Mouse (Mus musculus) stomach, postnatal 0 days (tissue): ENCODE measurements around the gene Olfr418. TPM values are rescaled to one million over a fixed set of nuclear protein-coding genes. Genes with fewer than 3 reads are reported as not detected.
"Not testable (repeated sequence)": the region's sequence is repeated elsewhere in the genome, so short reads cannot be mapped to it uniquely, and the experiment has no call there.

Experiments
- ATAC-seq: fragments of 200-750 bp; cut with Nextera tagmentation; 2 replicates; pipeline ENCODE4 v1.8.0; 2017; ENCODE audit not compliant: low FRiP score, low TSS enrichment
- DNase-seq: peaks from one replicate; pipeline ENCODE4 v3.0.0-alpha.2; 2016; ENCODE audit warnings: low spot score
- H3K27ac ChIP-seq: fragments of 300-500 bp; sonication (generic); replicated peaks from 2 replicates; pipeline ENCODE4 v1.5.1; 2014; ENCODE audit warnings: mild to moderate bottlenecking, control low read depth
- H3K27me3 ChIP-seq: fragments of 300-500 bp; sonication (generic); 2 replicates; pipeline ENCODE4 v1.6.1; 2014; ENCODE audit warnings: low read length; ENCODE audit not compliant: control insufficient read depth, insufficient read depth
- H3K36me3 ChIP-seq: fragments of 300-500 bp; sonication (generic); 2 replicates; pipeline ENCODE4 v1.6.1; 2014; ENCODE audit warnings: low read length, mixed read lengths; ENCODE audit not compliant: control insufficient read depth, insufficient read depth
- H3K4me1 ChIP-seq: fragments of 300-500 bp; sonication (generic); replicated peaks from 2 replicates; pipeline ENCODE4 v1.6.1; 2014; ENCODE audit warnings: antibody characterized with exemption; ENCODE audit not compliant: control insufficient read depth, insufficient read depth
- H3K4me2 ChIP-seq: fragments of 300-500 bp; sonication (generic); replicated peaks from 2 replicates; pipeline ENCODE4 v1.6.1; 2014; ENCODE audit warnings: low read depth, mild to moderate bottlenecking, control low read depth, moderate library complexity
- H3K4me3 ChIP-seq: fragments of 300-500 bp; sonication (generic); 2 replicates; pipeline ENCODE4 v1.5.1; 2014; ENCODE audit warnings: low read depth, low read length, control low read depth
- H3K9ac ChIP-seq: fragments of 300-500 bp; sonication (generic); 2 replicates; pipeline ENCODE4 v1.6.1; 2014; ENCODE audit warnings: mild to moderate bottlenecking, low read length, control low read depth, mixed read lengths
- H3K9me3 ChIP-seq: fragments of 300-500 bp; sonication (generic); 2 replicates; pipeline ENCODE4 v1.6.1; 2016; ENCODE audit warnings: low read length; ENCODE audit not compliant: control insufficient read depth
- CTCF ChIP-seq: IDR thresholded peaks from 2 replicates; pipeline ENCODE4 v1.5.1; 2016; ENCODE audit warnings: antibody characterized with exemption, low read depth, mild to moderate bottlenecking, moderate library complexity
- EP300 ChIP-seq: optimal IDR thresholded peaks from 2 replicates; pipeline ENCODE3; 2016; ENCODE audit warnings: antibody characterized with exemption
- WGBS: fragments of 180-500 bp; shearing (Covaris S2); extraction: QIAGEN DNeasy Blood & Tissue Kit; methylation state at CpG from one replicate; pipeline ENCODE4 v1.1.7; 2014; 5-methylcytosine and 5-hydroxymethylcytosine counted together
- polyA plus RNA-seq: library from polyadenylated mRNA; unstranded; fragments of >200 nt; fragmentation: Nextera tagmentation; extraction: Ambion mirVana; gene quantifications from 2 replicates; pipeline ENCODE4 v1.2.1, GENCODE M21; 2015

Gene Olfr418
- not detected in 2 replicates for polyA plus RNA-seq

DNA sequence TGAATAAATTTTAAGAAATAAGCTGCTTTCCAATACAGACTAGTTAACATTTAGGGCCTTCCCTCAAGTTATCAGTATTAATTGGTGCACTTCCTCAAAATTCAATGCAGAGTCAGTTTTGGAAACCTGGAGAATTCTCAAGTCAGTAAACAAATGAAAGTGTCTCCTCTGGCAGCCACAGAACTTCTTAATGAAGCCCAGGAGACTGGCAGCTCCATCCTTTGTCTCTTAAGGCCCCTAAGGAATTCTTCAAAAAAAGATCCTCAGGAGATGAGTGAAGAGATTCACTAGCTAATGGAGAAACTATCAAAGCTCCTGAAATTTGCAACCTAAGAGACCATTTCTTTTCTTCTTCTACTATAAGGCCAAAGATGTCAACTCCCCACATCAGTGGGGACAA, at the start of gene Olfr418:
TSS of gene Olfr418 (plus strand) at position 301 of the 400 bp plus-strand sequence.
- H3K4me2 ChIP-seq, result no peak within 1 kb of the TSS
- no peak within 1 kb of the TSS for H3K27ac ChIP-seq
- TF ChIP-seq CTCF, result no peak
- no peak for TF ChIP-seq EP300
- H3K36me3 ChIP-seq, result no peaks in the 10 kb centered on the region
- H3K4me1 ChIP-seq, result no peaks in the 10 kb centered on the region
- H3K4me3 ChIP-seq, result no peak within 1 kb of the TSS
- ATAC-seq (no peak), DNase-seq (no peak)
- no peaks in the 10 kb centered on the region for H3K27me3 ChIP-seq
- no peak within 1 kb of the TSS for H3K9ac ChIP-seq
- H3K9me3 ChIP-seq, result no peaks in the 10 kb centered on the region

DNA sequence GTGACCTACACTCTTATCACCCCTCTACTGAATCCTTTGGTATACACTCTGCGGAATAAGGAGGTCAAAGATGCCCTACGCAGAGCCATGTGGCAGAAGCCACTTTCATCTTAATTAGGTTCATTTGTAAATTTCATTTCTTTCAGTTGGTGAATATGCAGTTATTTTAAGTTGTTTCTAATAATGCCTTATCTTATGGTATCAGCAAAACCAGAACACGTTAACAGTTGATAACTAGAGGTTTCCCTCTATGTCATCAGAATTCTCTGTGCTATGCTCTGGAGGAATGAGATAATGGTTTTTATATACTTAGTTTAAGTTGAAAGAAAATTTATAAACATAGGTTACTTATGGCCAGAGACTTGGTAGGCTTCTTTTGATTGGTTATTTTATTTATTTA, 49.3 kb upstream of the Olfr418 start:
- ATAC-seq, result no peak
- 86% methylated on average over 3 of the region's 3 CpGs for WGBS

DNA sequence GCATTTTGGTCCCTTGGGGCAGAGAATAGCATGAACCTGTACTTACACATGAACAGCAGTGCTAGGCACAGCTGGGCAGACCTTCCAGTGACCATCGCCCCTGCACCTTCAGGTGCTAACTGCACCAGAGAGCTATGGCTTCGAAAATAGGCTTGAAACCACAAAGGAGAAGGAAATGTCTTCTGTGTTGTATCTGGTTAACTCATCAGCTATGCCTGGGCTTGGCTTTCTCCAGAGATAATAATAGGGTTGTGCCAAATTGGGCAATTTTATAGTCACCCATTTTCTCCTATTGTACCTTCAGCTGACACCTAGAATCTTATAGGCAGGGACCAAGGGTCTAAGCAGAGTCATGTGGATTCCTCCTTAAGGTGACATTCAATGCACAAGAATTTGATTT, 38.7 kb upstream of the Olfr418 start, which contains the start of gene Fcer1a:
TSS of gene Fcer1a (minus strand) at position 134 of the 400 bp plus-strand sequence.
- ATAC-seq, result no peak

More for the DNA sequence above, 49.3 kb upstream of the Olfr418 start:
- Histone ChIP-seq H3K4me3 (no peak overlapping the region), H3K27ac (no peak overlapping the region), H3K27me3 (no peaks in the 10 kb centered on the region), H3K9ac (no peak overlapping the region), H3K36me3 (no peaks in the 10 kb centered on the region), H3K9me3 (no peaks in the 10 kb centered on the region), H3K4me1 (no peaks in the 10 kb centered on the region), H3K4me2 (no peak overlapping the region)
- TF ChIP-seq CTCF (no peak), EP300 (no peak)
- no peak for DNase-seq

DNA sequence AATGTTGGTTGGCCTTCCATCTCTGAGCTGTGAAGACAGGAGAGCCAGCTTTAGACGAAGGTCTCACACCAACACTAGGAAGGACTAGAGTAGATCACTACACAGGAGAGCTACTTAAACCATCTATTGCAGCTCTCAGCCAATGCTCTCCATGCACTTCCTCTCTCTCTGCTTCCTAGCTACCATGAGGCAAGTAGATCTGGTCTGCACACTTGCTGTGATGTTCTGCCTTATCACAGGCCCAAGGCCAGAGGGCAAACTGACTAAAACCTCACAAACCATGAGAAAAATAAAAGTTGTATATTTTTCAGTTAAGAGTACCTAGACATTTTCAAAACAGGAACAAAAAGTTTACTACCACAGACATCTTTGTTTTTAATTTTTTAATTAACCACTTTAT, 28.8 kb upstream of the Olfr418 start:
- WGBS, result 79% methylated on average over 1 of the region's 1 CpGs
- not testable (repeated sequence) for H3K27ac ChIP-seq

More for the DNA sequence above, 38.7 kb upstream of the Olfr418 start, which contains the start of gene Fcer1a:
- H3K9me3 ChIP-seq, result no peaks in the 10 kb centered on the region
- no peaks in the 10 kb centered on the region for H3K4me1 ChIP-seq
- 81% methylated on average over 2 of the region's 2 CpGs for WGBS
- H3K27me3 ChIP-seq, result no peaks in the 10 kb centered on the region
- no peak within 1 kb of the TSS for H3K27ac ChIP-seq
- H3K4me3 ChIP-seq, result no peak within 1 kb of the TSS
- no peaks in the 10 kb centered on the region for H3K36me3 ChIP-seq
- H3K9ac ChIP-seq, result no peak within 1 kb of the TSS
- TF ChIP-seq CTCF, result no peak
- TF ChIP-seq EP300, result no peak
- DNase-seq, result no peak
- no peak within 1 kb of the TSS for H3K4me2 ChIP-seq

DNA sequence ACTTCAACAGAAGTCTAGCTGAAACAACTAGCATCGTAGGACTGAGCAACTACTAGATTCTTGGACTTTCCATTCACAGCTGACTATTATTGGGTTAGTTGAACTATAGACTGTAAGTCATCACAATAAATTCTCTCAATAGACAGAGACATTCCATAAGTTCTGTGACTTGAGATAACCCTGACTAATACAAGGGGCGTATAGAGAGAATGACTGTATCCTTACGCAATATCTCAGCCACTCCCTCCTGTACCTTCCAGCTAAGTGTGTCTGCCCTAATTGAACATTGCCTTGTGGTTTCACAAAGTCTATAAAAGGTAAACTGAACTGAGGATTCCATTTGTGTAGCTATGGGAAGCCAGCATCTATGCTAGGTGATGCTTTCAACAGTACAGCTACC, 15.9 kb upstream of the Olfr418 start:
- H3K9me3 ChIP-seq, result no peaks in the 10 kb centered on the region
- WGBS, result 88% methylated on average over 3 of the region's 3 CpGs
- ATAC-seq (no peak), DNase-seq (no peak)
- H3K4me1 ChIP-seq, result no peaks in the 10 kb centered on the region
- no peak overlapping the region for H3K4me3 ChIP-seq
- no peak overlapping the region for H3K27ac ChIP-seq
- TF ChIP-seq CTCF (no peak), EP300 (no peak)
- H3K36me3 ChIP-seq, result no peaks in the 10 kb centered on the region
- H3K9ac ChIP-seq, result no peak overlapping the region
- no peak overlapping the region for H3K4me2 ChIP-seq
- H3K27me3 ChIP-seq, result no peaks in the 10 kb centered on the region

More for the DNA sequence above, 28.8 kb upstream of the Olfr418 start:
- not testable (repeated sequence) for ATAC-seq, H3K4me2 ChIP-seq, H3K9me3 ChIP-seq, H3K4me3 ChIP-seq, H3K27me3 ChIP-seq, DNase-seq, H3K36me3 ChIP-seq, H3K9ac ChIP-seq, H3K4me1 ChIP-seq

DNA sequence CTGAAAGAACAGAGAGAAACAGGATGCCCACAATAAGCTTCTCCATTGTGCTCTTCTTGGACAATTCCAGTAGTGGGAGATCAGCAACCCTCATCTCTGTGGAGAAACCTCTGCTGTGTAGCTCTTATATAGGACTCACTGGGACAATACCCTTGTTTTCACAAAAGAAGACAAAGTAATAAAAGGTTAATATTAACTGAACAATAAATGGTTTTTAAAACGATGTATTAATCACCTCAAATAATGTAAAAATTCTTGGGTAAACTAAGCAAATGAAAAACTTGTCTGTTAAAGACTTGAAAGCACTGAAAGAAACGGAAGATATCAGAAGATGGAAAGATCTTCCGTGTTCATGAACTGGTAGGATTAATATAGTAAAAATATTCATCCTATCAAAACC, 11.9 kb downstream of the Olfr418 start, which contains the start of gene Mptx2:
TSS of gene Mptx2 (minus strand) at position 101 of the 400 bp plus-strand sequence.
- TF ChIP-seq EP300 (no peak), CTCF (no peak)
- ATAC-seq (no peak), DNase-seq (no peak)
- H3K9ac ChIP-seq, result no peak within 1 kb of the TSS
- H3K4me1 ChIP-seq, result no peaks in the 10 kb centered on the region
- H3K36me3 ChIP-seq, result no peaks in the 10 kb centered on the region
- WGBS, result 60% methylated on average over 3 of the region's 3 CpGs
- no peak within 1 kb of the TSS for H3K4me2 ChIP-seq
- no peak within 1 kb of the TSS for H3K4me3 ChIP-seq
- H3K27me3 ChIP-seq, result no peaks in the 10 kb centered on the region
- H3K9me3 ChIP-seq, result no peaks in the 10 kb centered on the region
- H3K27ac ChIP-seq, result no peak within 1 kb of the TSS

GRCm38 (mm10) chr1:173302795-173303194, 37.0 kb downstream of the Olfr418 start:
- not testable (repeated sequence) for DNase-seq, H3K36me3 ChIP-seq, H3K27me3 ChIP-seq, ATAC-seq, H3K9ac ChIP-seq, H3K4me2 ChIP-seq, H3K27ac ChIP-seq, H3K4me1 ChIP-seq, H3K9me3 ChIP-seq, H3K4me3 ChIP-seq
- WGBS, result 20% methylated on average over 3 of the region's 3 CpGs

GRCm38 (mm10) chr1:173313535-173314050, 47.8 kb downstream of the Olfr418 start:
- not testable (repeated sequence) for H3K4me3 ChIP-seq, H3K9ac ChIP-seq, H3K4me2 ChIP-seq, H3K36me3 ChIP-seq, H3K9me3 ChIP-seq, DNase-seq, H3K27me3 ChIP-seq, ATAC-seq, H3K27ac ChIP-seq, H3K4me1 ChIP-seq
- WGBS, result 70% methylated on average over 7 of the region's 7 CpGs
